Mouse (Mus musculus): ENCODE data around the gene Slc37a3.

GRCm38 (mm10) chr6:39376775-39377174 is 700 bp downstream of the Slc37a3 start:
- TF ChIP-seq POLR2A (IDR thresholded peaks at IDR 0.05; ENCODE audit: extremely low read depth, insufficient read depth, low read length), result no peak
- TF ChIP-seq CTCF (IDR thresholded peaks at IDR 0.05; ENCODE audit: low read depth, low read length), result no peak

Measured in liver, adult 2 months (tissue).